Comparison of ENCODE assay signal across 16 mouse cellular contexts in genomic region chr5:48199380-48199779, GRCm38 (mm10).
"Had no signal": no experiment of that assay in that cellular context is flagged by ENCODE, and none has a peak within 500 bp of the region (broad histone marks: within the 10 kb centered on the region; RNA-seq: fewer than 3 reads in every experiment).

No protein-coding gene starts in this region.

- H3K9me3 ChIP-seq: neural tube, embryonic 13.5 days; neural tube, embryonic 15.5 days; stomach, embryonic 15.5 days had no signal

- H3K9ac ChIP-seq: neural tube, embryonic 13.5 days; neural tube, embryonic 15.5 days; stomach, embryonic 15.5 days had no signal

- H3K27me3 ChIP-seq: neural tube, embryonic 13.5 days; neural tube, embryonic 15.5 days; stomach, embryonic 15.5 days had no signal

- H3K36me3 ChIP-seq: neural tube, embryonic 13.5 days; neural tube, embryonic 15.5 days; stomach, embryonic 15.5 days had no signal

- DNase-seq: retina, postnatal 1 day; right cerebral cortex, adult 18-20 months; right cerebral cortex, postnatal 14 days; right cerebral cortex, postnatal 25 days; right cerebral cortex, postnatal 4 days; spleen, adult 18-20 months; thymus, adult 18-20 months; thymus, adult 2 months; thymus, postnatal 14 days; thymus, postnatal 25 days; thymus, postnatal 36 days; thymus, postnatal 4 days had no signal

- H3K27ac ChIP-seq: neural tube, embryonic 13.5 days; neural tube, embryonic 15.5 days; stomach, embryonic 15.5 days; stomach, postnatal 0 days had no signal

- H3K4me1 ChIP-seq: neural tube, embryonic 13.5 days; neural tube, embryonic 15.5 days; stomach, embryonic 15.5 days had no signal

- H3K4me2 ChIP-seq: neural tube, embryonic 13.5 days; neural tube, embryonic 15.5 days; stomach, embryonic 15.5 days had no signal

- H3K4me3 ChIP-seq: neural tube, embryonic 13.5 days; neural tube, embryonic 15.5 days; stomach, embryonic 15.5 days had no signal
